Mouse (Mus musculus): ENCODE data around the gene Rai1. TPM values are rescaled to one million over a fixed set of nuclear protein-coding genes. Genes with fewer than 3 reads are reported as not detected.
A peak's percentile ranks its signal among the peaks of the same experiment; 100 is the strongest.

The Rai1 gene
- total and polyA plus RNA-seq, 2 experiments from 2014 or later: 24.9 to 70.0 TPM

DNA sequence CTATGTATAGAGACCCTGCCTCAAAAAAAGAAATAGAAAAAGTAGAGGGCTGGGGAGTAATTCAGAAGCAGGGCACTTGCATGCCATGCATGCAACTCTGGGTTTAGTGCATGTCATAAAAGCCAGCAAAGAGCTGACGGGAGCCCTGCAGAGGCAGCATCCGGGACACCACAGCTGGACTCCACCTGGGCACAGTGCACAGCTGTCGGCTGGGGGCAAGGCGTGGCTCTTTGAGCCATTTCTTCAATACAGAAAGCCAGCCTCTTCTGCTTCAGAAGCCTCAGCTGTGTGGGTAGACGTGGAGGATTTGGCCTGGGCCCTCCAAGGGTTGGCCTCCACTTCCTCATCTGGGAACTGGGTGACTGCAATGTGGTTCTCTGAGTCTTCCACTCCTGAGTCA lies 130.5 kb downstream of the Rai1 start:
- no peak for ATAC-seq
- 89% methylated on average over 5 of the region's 5 CpGs for WGBS

DNA sequence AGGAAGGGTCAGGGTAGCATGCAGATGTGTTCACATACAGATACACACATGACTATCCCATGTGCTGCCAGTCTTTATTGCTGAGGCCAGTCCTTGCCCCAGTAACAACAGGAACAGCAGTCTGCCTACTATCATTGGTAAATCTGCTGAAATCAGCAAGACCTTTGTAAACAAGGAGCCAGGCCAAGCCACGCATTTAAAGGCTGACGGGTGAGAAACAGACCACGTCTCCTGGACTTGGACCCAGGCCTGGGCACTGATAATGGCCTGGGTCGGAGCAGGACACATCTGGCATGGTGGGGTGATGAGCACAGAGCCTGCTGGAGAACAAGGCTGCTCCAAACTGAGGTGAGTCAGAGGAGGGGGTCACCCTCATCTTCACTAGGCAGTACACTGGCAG lies 135.7 kb downstream of the Rai1 start:
- no peak for DNase-seq (ENCODE audit: low spot score)
- H3K4me3 ChIP-seq (ENCODE audit: low read length): no peak overlapping the region

More for the DNA sequence above, 130.5 kb downstream of the Rai1 start:
- no peak overlapping the region for H3K4me2 ChIP-seq (ENCODE audit: low read depth, low read length)
- no peaks in the 10 kb centered on the region for H3K9me3 ChIP-seq (ENCODE audit: low read length)
- no peak overlapping the region for H3K27ac ChIP-seq
- no peak for TF ChIP-seq CTCF (IDR thresholded peaks at IDR 0.05; ENCODE audit: low read depth)
- no peak overlapping the region for H3K9ac ChIP-seq (replicated peaks; ENCODE audit: low read length)
- peaks cover 20% of the 10 kb centered on the region; the same call in 1 of the 2 replicates for H3K36me3 ChIP-seq (ENCODE audit: insufficient read depth, low read length)
- peaks cover 3% of the 10 kb centered on the region; the same call in 1 of the 2 replicates for H3K4me1 ChIP-seq (ENCODE audit: insufficient read depth, low read length)
- DNase-seq (ENCODE audit: low spot score): no peak
- H3K27me3 ChIP-seq (ENCODE audit: insufficient read depth, low read length): no peaks in the 10 kb centered on the region
- no peak overlapping the region for H3K4me3 ChIP-seq (ENCODE audit: low read length)

DNA sequence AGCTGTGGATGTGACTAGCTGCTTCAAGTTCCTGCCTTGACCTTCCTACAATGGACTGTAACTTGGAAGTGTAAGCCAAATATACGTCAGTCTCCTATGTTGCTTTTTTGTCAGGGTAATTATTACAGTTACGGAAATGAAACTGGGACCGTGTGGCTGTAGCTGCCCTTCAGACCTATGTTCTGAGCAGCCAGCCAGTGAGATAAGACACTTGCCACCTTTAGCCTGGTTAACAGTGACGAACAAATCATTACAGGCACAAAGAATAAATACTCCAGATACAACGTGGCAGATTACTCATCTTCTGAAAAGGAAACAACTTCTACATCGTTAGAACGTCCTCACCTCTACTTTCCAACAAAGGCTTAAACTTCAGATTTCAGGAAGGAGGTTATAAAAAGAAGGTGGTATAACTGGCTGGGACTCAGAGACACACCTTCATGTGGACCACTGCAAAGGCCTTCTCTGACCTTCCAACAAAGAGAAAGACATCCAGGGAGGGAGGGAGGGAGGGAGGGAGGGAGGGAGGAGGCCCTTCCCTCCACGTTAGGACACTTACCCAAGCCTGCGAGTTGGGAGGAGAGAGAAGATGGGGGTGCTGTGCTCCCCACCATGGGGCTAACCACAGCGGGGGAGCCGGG lies 139.8 kb downstream of the Rai1 start:
- Histone ChIP-seq H3K36me3 (ENCODE audit: insufficient read depth, low read length) (peaks cover 27% of the 10 kb centered on the region), H3K4me3 (ENCODE audit: low read length) (no peak overlapping the region), H3K27ac (no peak overlapping the region), H3K4me1 (ENCODE audit: insufficient read depth, low read length) (no peaks in the 10 kb centered on the region), H3K9me3 (ENCODE audit: low read length) (no peaks in the 10 kb centered on the region), H3K4me2 (ENCODE audit: low read depth, low read length) (no peak overlapping the region), H3K27me3 (ENCODE audit: insufficient read depth, low read length) (no peaks in the 10 kb centered on the region), H3K9ac (replicated peaks; ENCODE audit: low read length) (no peak overlapping the region)
- TF ChIP-seq CTCF (IDR thresholded peaks at IDR 0.05; ENCODE audit: low read depth): no peak
- ATAC-seq (no peak), DNase-seq (ENCODE audit: low spot score) (no peak)
- 70% methylated on average over 11 of the region's 11 CpGs for WGBS

More for the DNA sequence above, 135.7 kb downstream of the Rai1 start:
- Histone ChIP-seq H3K27me3 (ENCODE audit: insufficient read depth, low read length) (no peaks in the 10 kb centered on the region), H3K9me3 (ENCODE audit: low read length) (no peaks in the 10 kb centered on the region), H3K4me2 (ENCODE audit: low read depth, low read length) (no peak overlapping the region), H3K36me3 (ENCODE audit: insufficient read depth, low read length) (peaks cover 43% of the 10 kb centered on the region), H3K9ac (replicated peaks; ENCODE audit: low read length) (no peak overlapping the region), H3K27ac (no peak overlapping the region), H3K4me1 (ENCODE audit: insufficient read depth, low read length) (no peaks in the 10 kb centered on the region)
- ATAC-seq: no peak
- 69% methylated on average over 4 of the region's 4 CpGs for WGBS
- no peak for TF ChIP-seq CTCF (IDR thresholded peaks at IDR 0.05; ENCODE audit: low read depth)

DNA sequence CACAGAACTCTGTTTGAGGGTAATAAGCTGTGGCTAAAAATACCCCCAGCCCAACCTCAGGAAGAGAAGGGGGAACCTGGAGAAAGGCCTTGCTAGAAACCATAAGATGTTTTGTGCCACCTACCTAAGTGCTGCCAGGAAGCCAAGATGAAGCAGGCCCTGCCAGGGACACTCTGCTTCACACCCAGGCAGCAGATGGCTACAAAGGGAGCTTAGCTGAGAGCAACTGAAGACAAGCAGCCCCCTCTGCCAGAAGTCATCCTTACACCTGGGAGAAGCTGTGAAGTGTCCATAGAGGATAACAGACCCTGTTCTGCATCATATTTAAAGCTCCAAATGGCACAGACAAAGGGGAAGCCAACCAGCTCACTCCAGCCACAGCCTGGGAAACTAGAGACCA lies 141.3 kb downstream of the Rai1 start:
- no peak for TF ChIP-seq CTCF (IDR thresholded peaks at IDR 0.05; ENCODE audit: low read depth)
- no peak overlapping the region for H3K4me3 ChIP-seq (ENCODE audit: low read length)

DNA sequence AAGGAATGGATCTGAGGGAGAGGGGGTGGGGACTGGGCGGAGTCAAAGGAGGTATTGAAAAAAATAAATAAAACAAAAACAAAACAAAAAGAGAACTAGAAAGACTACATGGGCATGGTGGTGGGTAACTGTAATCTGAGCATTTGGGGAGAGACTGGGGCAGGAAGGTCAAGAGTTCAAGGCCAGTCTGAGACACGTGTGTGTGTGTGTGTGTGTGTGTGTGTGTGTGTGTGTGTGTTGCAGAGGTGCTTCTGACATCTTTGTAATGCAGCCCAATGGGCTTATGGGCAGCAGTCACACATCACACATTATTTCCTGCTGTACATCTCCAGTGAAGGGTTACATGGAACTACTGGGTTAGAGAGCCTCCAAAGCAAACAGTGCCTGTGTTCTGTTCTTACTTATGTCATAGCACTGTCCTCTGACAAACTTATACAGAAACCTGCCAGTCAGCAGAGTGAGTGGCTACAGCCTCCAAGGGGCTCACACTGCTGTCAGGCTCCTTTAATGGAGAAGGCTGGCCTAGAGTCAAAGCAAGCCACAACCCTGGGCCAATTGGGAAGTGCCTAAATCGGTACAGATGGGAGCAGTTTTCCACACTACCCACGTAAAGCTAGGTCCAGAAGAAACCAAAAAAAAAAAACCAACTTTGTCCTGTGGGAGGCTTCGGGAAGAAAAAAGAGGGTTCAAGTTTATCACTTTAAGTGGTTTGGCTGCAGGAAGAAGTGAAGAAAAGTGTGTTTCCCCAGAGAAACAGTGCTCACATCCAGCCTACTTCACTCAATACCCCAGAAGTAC lies 143.1 kb downstream of the Rai1 start:
- no peak for DNase-seq (ENCODE audit: low spot score)
- no peak for ATAC-seq
- no peak for TF ChIP-seq CTCF (IDR thresholded peaks at IDR 0.05; ENCODE audit: low read depth)
- Histone ChIP-seq H3K9me3 (ENCODE audit: low read length) (no peaks in the 10 kb centered on the region), H3K4me2 (ENCODE audit: low read depth, low read length) (no peak overlapping the region), H3K36me3 (ENCODE audit: insufficient read depth, low read length) (peaks cover 4% of the 10 kb centered on the region; the same call in 1 of the 2 replicates), H3K4me1 (ENCODE audit: insufficient read depth, low read length) (no peaks in the 10 kb centered on the region), H3K4me3 (ENCODE audit: low read length) (no peak overlapping the region), H3K27ac (no peak overlapping the region; the same call in 1 of the 2 replicates), H3K27me3 (ENCODE audit: insufficient read depth, low read length) (no peaks in the 10 kb centered on the region), H3K9ac (replicated peaks; ENCODE audit: low read length) (no peak overlapping the region)
- 49% methylated on average over 5 of the region's 5 CpGs for WGBS

More for the DNA sequence above, 141.3 kb downstream of the Rai1 start:
- peak; percentile 35 for DNase-seq (ENCODE audit: low spot score)
- Histone ChIP-seq H3K27me3 (ENCODE audit: insufficient read depth, low read length) (no peaks in the 10 kb centered on the region), H3K4me1 (ENCODE audit: insufficient read depth, low read length) (no peaks in the 10 kb centered on the region), H3K9me3 (ENCODE audit: low read length) (no peaks in the 10 kb centered on the region), H3K4me2 (ENCODE audit: low read depth, low read length) (no peak overlapping the region), H3K27ac (no peak overlapping the region), H3K36me3 (ENCODE audit: insufficient read depth, low read length) (peaks cover 16% of the 10 kb centered on the region), H3K9ac (replicated peaks; ENCODE audit: low read length) (no peak overlapping the region)
- ATAC-seq: no peak

Small RNA genes lying within 50 kb of the gene (microRNA-seq; reads per million reads assigned to microRNA genes)
- gene Mir6921: 0 to 0.18 reads per million in 2 experiments
- gene Mir6922: 0 to 0.18 reads per million in 2 experiments

Other genes starting within 250 kb of the Rai1 start
- 25.7 and 34.1 TPM in 2 replicates for gene Med9, start 156.8 kb upstream of the Rai1 start, total RNA-seq (2014; rRNA removed)
- 39.7 and 41.8 TPM in 2 replicates for gene Med9, start 156.8 kb upstream of the Rai1 start, polyA plus RNA-seq (2015; fragmentation: Nextera tagmentation; extraction: Ambion mirVana)
- gene Rasd1, start 140.1 kb upstream of the Rai1 start, total RNA-seq (2014; rRNA removed): 0.10 and 0.47 TPM in 2 replicates
- gene Rasd1, start 140.1 kb upstream of the Rai1 start, polyA plus RNA-seq (2015; fragmentation: Nextera tagmentation; extraction: Ambion mirVana): 2.0 and 2.3 TPM in 2 replicates
- 14.5 and 15.3 TPM in 2 replicates for gene Pemt, start 58.5 kb upstream of the Rai1 start, total RNA-seq (2014; rRNA removed)
- gene Pemt, start 58.5 kb upstream of the Rai1 start, polyA plus RNA-seq (2015; fragmentation: Nextera tagmentation; extraction: Ambion mirVana): 12.6 and 12.9 TPM in 2 replicates
- 163 and 169 TPM in 2 replicates for gene Srebf1, start 117.6 kb downstream of the Rai1 start, total RNA-seq (2014; rRNA removed)
- 50.6 and 59.5 TPM in 2 replicates for gene Srebf1, start 117.6 kb downstream of the Rai1 start, polyA plus RNA-seq (2015; fragmentation: Nextera tagmentation; extraction: Ambion mirVana)
- 109 and 124 TPM in 2 replicates for gene Tom1l2, start 247.9 kb downstream of the Rai1 start, total RNA-seq (2014; rRNA removed)
- gene Tom1l2, start 247.9 kb downstream of the Rai1 start, polyA plus RNA-seq (2015; fragmentation: Nextera tagmentation; extraction: Ambion mirVana): 44.7 and 48.2 TPM in 2 replicates
- 8.4 and 12.4 TPM in 2 replicates for gene Drc3, start 248.3 kb downstream of the Rai1 start, total RNA-seq (2014; rRNA removed)
- 6.8 and 7.9 TPM in 2 replicates for gene Drc3, start 248.3 kb downstream of the Rai1 start, polyA plus RNA-seq (2015; fragmentation: Nextera tagmentation; extraction: Ambion mirVana)